Mouse (Mus musculus): ENCODE data around the gene Ebf1.

GRCm38 (mm10) chr11:44727821-44728220 is 110.7 kb downstream of the Ebf1 start:
- no peak for TF ChIP-seq CTCF (IDR thresholded peaks at IDR 0.05 in 2 of 3, conservative IDR thresholded peaks at IDR 0.05 in 1 of 3; ENCODE audit: control insufficient read depth in 1 of 3, insufficient read depth in 1 of 3, low read depth in 2 of 3, low read length in 3 of 3, poor library complexity in 1 of 3, severe bottlenecking in 1 of 3)
- TF ChIP-seq POLR2A (IDR thresholded peaks at IDR 0.05; ENCODE audit: control insufficient read depth in 1 of 2, insufficient read depth in 1 of 2, low read depth in 1 of 2, low read length in 2 of 2, poor library complexity in 1 of 2), result no peak
- TF ChIP-seq EP300 (IDR thresholded peaks at IDR 0.05; ENCODE audit: low read depth in 1 of 2, low read length in 2 of 2), result no peak
- no peak for TF ChIP-seq CHD1 (IDR thresholded peaks at IDR 0.05; ENCODE audit: low read depth, low read length)
- TF ChIP-seq SIN3A (IDR thresholded peaks at IDR 0.05; ENCODE audit: low read length), result no peak
- no peak for TF ChIP-seq MEF2A (IDR thresholded peaks at IDR 0.05; ENCODE audit: extremely low read depth, insufficient replicate concordance, low read depth, low read length, poor library complexity, severe bottlenecking)
- no peak for TF ChIP-seq RAD21 (IDR thresholded peaks at IDR 0.05; ENCODE audit: low read depth, low read length)

Data from MEL (cell line).